Mouse (Mus musculus) kidney, adult 2 months (tissue): ENCODE data around the gene Fam24a.

ENCODE experiments used
- CTCF ChIP-seq: fragments of 200-500 bp; conservative IDR thresholded peaks from 2 replicates; pipeline ENCODE4 v1.5.1; 2011; ENCODE audit warnings: low read depth, mild to moderate bottlenecking, control low read depth, low read length, moderate library complexity, mixed read lengths; ENCODE audit not compliant: insufficient read depth, insufficient read length
- POLR2A ChIP-seq: fragments of 200-500 bp; IDR thresholded peaks from one replicate; pipeline ENCODE4 v1.6.1; 2011; ENCODE audit warnings: low read depth, low read length, control low read depth

GRCm38 (mm10) chr7:131371470-131371860 lies 37.8 kb downstream of the Fam24a start:
- no peak for TF ChIP-seq POLR2A
- no peak for TF ChIP-seq CTCF
